Mouse (Mus musculus) retina, postnatal 1 day (tissue): ENCODE measurements at regions not wholly inside any gene's neighbourhood (a gene's known extent, or its start where the extent isn't known, plus 50 kb on each side); places are given as distances from the start of the nearest gene placed in this dataset.

Experiments used
- DNase-seq: peaks from one replicate; pipeline ENCODE4 v3.0.0-alpha.2; 2012

GRCm38 (mm10) chr15:72101730-72102129, 1732.6 kb upstream of the Gm6569 start:
- no peak for DNase-seq

GRCm38 (mm10) chr15:72105830-72106413, 1728.4 kb upstream of the Gm6569 start:
- DNase-seq = peak; percentile 62

- peak; percentile 30 for DNase-seq
Measured at GRCm38 (mm10) chr15:72110520-72110919, 1723.8 kb upstream of the Gm6569 start.

- DNase-seq = no peak
Measured at GRCm38 (mm10) chr15:72116772-72117171, 1717.6 kb upstream of the Gm6569 start.

DNA sequence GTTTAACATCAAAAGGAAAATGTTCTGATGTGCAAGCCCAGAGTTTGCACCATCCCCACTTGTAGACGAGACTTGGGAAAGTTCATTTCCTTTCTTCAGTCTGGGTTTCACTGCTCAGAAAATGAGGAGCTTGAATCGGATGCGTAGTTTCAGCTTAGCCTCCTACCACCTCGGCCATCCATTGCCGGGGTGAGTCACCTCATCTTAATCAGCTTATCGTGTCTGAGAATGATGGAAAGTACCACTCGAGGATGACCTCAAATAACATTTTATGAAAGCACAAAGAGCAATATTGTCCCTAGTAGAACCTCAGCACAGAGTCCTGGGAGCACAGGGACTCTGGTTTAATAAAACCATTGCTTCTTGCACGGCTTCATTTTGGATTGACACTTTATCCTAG, 1700.1 kb upstream of the Gm6569 start:
- DNase-seq = peak; percentile 8

GRCm38 (mm10) chr15:72135992-72136617, 1698.3 kb upstream of the Gm6569 start:
- no peak for DNase-seq

GRCm38 (mm10) chr15:72140122-72140521, 1694.2 kb upstream of the Gm6569 start:
- DNase-seq = peak; percentile 7

DNA sequence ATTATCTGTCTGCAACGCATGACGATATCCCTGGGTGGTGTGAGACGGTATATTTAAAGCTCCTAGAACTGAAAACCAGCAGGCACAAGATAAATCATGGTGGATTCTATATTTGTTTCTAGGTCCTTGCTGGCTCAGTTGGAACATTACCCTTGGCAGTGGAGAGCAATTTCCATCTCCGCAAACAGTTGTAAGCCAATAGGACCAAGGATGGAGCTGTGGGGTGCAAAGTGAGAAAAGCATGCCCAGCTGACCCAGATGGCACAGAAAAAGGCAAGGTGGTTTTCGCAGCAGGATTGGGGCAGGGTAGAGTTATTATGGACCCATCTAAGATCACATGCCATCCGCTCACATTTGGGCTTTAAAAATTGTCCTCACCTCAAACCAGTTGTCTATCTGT, 1683.8 kb upstream of the Gm6569 start:
- DNase-seq = no peak

DNA sequence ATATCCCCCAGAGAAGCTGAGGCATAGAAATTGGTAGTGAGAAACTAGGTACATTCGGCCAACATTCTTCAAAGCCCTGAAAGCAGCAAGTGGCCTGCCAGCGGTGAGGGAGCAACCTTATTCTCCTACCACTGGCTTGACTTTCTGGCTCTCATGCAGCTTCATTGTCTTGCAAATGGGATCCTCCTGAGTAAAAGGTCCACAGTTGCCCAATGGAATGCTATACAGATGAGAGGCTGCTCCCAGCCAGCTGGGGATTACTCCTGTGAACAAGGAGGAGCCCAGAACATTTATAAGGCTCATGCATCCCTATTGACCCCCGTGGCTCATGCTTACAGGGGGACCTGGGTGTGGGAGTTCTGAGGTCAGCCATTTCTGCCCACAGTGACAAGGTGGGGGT, 1675.9 kb upstream of the Gm6569 start:
- DNase-seq = no peak

GRCm38 (mm10) chr15:72200861-72201260, 1633.5 kb upstream of the Gm6569 start:
- peak; percentile 67 for DNase-seq

- no peak for DNase-seq
Measured at GRCm38 (mm10) chr15:72201791-72202190, 1632.6 kb upstream of the Gm6569 start.

DNA sequence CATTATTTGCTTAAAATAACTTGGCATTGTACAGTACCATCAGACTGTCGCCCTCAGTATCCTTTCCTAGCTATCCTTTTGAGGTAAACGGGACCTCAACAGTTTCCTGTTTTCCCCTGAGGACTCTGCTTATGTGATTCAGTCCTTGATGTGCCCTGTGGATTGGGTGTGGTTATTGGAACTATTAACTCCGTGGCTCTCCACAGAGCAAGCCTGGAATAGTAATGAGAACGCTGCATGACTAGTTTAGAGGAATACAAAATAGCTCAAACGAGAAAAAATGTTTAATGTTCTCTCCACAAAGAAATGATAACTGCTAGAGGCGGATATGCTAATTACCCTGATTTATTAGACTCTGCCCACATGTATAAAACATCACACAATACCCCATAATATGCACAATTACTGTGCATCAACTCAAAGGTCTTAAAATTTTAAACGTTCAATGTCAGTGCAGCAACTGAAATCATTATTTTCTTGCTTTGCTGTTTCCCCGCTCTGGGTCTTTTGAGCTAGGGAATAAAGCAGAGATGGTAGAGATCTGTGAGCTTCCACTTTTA, 1629.0 kb upstream of the Gm6569 start:
- DNase-seq = no peak

DNA sequence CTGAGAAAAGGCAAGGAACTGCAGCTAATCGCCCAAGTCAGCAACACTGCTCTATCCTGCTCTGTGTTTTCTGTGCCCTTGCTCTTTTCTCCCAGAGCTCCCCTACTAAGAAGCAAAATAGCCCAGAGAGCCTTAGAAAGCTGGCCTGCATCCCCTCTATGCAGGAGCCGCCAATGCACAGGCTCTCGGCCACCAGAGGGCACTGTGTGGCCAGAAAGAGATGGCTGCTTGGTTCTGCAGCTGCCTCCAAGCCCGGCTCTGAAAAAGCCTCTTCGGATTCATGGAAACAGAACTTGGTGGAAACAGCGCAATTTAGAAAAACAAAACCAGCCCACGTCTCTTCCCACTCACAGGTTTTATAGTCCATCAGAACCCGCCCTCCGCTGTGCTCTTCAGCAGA, 1628.4 kb upstream of the Gm6569 start:
- peak; percentile 80 for DNase-seq

- no peak for DNase-seq
Measured at GRCm38 (mm10) chr15:72207589-72207988, 1626.8 kb upstream of the Gm6569 start.

GRCm38 (mm10) chr15:72208076-72208475, 1626.3 kb upstream of the Gm6569 start:
- DNase-seq = peak; percentile 11

DNA sequence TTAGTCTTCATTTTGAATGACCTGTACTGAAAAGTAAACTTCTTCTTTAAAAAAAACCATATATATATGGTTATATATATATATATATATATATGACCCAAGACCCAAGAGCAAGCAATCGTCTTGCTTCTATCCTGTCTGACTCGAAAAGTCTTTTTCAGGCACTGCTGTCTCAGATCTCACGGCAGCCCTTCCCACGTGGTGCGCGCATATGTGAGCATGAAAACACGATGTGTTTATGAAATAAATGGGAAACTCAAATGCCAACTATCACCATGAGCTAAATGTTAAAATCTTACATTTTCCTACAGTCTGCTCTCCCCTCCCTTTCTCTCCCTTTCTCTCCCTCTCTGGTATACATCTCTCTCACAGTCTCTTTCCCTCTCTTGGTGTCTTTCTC, 1625.4 kb upstream of the Gm6569 start:
- no peak for DNase-seq

DNA sequence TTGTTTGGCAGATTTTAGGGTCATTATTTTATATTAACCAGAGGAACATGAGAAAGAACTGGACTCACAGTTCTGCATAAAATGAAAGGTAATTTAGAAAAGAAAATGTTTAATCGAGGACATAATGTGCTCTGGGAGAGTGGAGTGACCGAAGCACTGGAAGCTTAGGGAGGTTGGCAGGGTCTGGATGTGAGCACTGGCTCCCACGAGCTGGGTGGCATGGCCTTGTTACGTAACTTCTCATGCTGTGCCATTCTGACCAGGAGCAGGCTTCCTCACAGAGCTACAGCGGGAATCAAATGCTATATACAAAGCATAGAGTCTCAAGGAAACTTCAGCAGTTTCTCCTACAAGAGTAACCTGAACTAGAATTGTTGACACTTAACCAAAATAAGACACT, 1616.6 kb upstream of the Gm6569 start:
- no peak for DNase-seq

- DNase-seq = no peak
Measured at GRCm38 (mm10) chr15:72219985-72220384, 1614.4 kb upstream of the Gm6569 start.

GRCm38 (mm10) chr15:72220786-72221185, 1613.6 kb upstream of the Gm6569 start:
- no peak for DNase-seq

- no peak for DNase-seq
Measured at GRCm38 (mm10) chr15:72232355-72232754, 1602.0 kb upstream of the Gm6569 start.

DNA sequence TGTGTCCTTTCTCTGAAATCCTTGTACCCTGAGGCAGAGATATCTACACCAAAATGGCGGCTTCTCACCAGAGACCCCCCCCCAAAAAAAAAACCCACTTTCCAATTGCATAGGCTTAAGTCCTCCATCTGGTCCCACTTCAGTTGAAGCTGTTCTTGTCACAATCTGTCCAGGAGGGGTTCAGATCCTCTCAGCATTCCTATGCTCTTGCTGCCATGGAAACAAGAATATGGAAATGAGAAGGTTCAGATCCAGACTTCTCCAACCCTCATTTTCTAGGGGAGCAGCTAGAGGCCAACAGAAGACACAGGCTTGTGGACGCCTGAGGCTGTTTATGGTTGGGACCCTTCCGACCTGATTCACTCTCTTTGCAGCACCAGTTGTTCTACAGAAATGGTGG, 1569.7 kb upstream of the Gm6569 start:
- no peak for DNase-seq

GRCm38 (mm10) chr15:72283846-72284245, 1550.5 kb upstream of the Gm6569 start:
- DNase-seq = peak; percentile 40

GRCm38 (mm10) chr15:72296648-72297047, 1537.7 kb upstream of the Gm6569 start:
- peak; percentile 22 for DNase-seq

DNA sequence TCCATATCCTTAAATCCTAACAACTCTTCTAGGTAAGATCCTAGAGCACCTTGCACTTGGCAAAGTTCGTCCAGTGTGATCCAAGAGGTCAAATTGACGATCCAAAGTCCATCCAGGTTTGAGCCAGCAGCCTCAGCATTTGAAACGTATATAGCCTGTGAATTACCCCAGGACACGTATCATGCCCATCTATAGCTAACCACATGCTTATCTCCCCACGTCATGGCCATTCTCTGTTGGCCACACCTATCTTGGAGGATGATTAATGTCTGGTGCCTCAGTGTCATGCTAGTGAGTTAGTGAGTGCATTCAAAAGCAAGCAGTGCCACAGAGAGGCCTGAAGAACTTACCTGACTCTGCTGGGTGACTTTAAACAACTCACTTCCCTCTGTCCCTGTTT, 1521.9 kb upstream of the Gm6569 start:
- DNase-seq = no peak

GRCm38 (mm10) chr15:72321528-72321927, 1512.8 kb upstream of the Gm6569 start:
- DNase-seq = no peak
